Mouse (Mus musculus): ENCODE data around the gene Ttyh3.

- TF ChIP-seq CTCF (IDR thresholded peaks at IDR 0.05; ENCODE audit: low read depth) (no peak), EP300 (optimal IDR thresholded peaks at IDR 0.05) (no peak)
These were observed 13.8 kb downstream of the Ttyh3 start for GRCm38 (mm10) chr5:140634798-140635722.

All from stomach, postnatal 0 days (tissue).